Mouse (Mus musculus) ES-Bruce4 (cell line): ENCODE measurements around the gene Eef1a1. TPM values are rescaled to one million over a fixed set of nuclear protein-coding genes. Genes with fewer than 3 reads are reported as not detected.
A peak's percentile ranks its signal among the peaks of the same experiment; 100 is the strongest.
"Not testable (repeated sequence)": the region's sequence is repeated elsewhere in the genome, so short reads cannot be mapped to it uniquely, and the experiment has no call there.

Experiments
- H3K27ac ChIP-seq: 2 replicates; pipeline ENCODE4 v1.5.1; 2012; ENCODE audit warnings: low read length, inconsistent platforms; ENCODE audit not compliant: insufficient read depth
- H3K27me3 ChIP-seq: 2 replicates; pipeline ENCODE4 v1.6.1; 2012; ENCODE audit warnings: mild to moderate bottlenecking, low read length, inconsistent platforms; ENCODE audit not compliant: control insufficient read depth, poor library complexity, insufficient read depth, severe bottlenecking
- H3K36me3 ChIP-seq: 2 replicates; pipeline ENCODE4 v1.6.1; 2012; ENCODE audit warnings: inconsistent platforms, mild to moderate bottlenecking, low read length, moderate library complexity; ENCODE audit not compliant: control insufficient read depth, poor library complexity, insufficient read depth, severe bottlenecking
- H3K4me1 ChIP-seq: one replicate; pipeline ENCODE4 v1.8.1; 2011; ENCODE audit warnings: low read length; ENCODE audit not compliant: control insufficient read depth, insufficient read depth
- H3K4me3 ChIP-seq: 2 replicates; pipeline ENCODE4 v1.5.1; 2011; ENCODE audit warnings: low read depth, mild to moderate bottlenecking, low read length
- H3K9ac ChIP-seq: 2 replicates; pipeline ENCODE4 v1.6.1; 2012; ENCODE audit warnings: low read depth, mild to moderate bottlenecking, inconsistent platforms; ENCODE audit not compliant: poor library complexity, severe bottlenecking
- H3K9me3 ChIP-seq: replicated peaks from 2 replicates; pipeline ENCODE4 v1.6.1; 2012; ENCODE audit warnings: mild to moderate bottlenecking, low read length, inconsistent platforms; ENCODE audit not compliant: control insufficient read depth, poor library complexity, insufficient read depth, severe bottlenecking
- CTCF ChIP-seq: IDR thresholded peaks from one replicate; pipeline ENCODE4 v1.8.1; 2011; ENCODE audit warnings: low read depth, low read length
- EP300 ChIP-seq: IDR thresholded peaks from 2 replicates; pipeline ENCODE4 v1.6.1; 2011; ENCODE audit warnings: low read depth, low read length; ENCODE audit not compliant: insufficient read depth
- POLR2A ChIP-seq: IDR thresholded peaks from one replicate; pipeline ENCODE4 v1.8.1; 2011; ENCODE audit warnings: low read length; ENCODE audit not compliant: insufficient read depth
- polyA plus RNA-seq: library from polyadenylated mRNA; stranded (reverse); fragments of >200 nt; gene quantifications from 2 replicates; pipeline ENCODE4 v1.2.4, GENCODE M21; 2011; ENCODE audit warnings: low read depth; ENCODE audit not compliant: missing spikeins, insufficient read depth, insufficient read length

Gene Eef1a1
- polyA plus RNA-seq, 1 experiment, result 21,149 TPM

DNA sequence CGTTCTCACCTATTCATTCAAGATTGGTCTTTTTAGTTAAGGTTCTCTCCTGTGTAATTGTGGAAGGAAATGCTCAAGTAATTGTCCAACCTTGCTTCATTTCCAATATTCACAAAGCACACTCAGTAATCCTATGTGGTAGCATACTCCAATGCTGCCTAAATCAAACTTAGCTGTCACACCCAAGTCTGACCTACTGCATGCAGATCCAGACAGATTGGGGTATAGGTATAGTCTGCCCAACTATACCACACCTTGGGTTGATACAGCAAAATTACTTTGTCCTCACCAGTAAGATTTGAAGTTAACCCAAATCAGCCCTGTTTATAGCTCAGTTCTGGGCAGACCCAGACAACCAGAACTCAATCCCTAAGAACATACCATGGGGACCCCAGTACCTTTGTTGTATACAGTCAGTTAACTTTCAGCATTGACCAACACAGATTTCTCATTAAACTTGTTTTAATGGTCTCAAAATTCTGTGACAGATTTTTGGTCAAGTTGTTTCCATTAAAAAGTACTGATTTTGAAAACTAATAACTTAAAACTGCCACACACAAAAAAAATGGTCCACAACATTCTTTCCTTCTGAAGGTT, 10.8 kb downstream of the Eef1a1 start:
- Histone ChIP-seq H3K27ac (peak overlapping the region; percentile 76), H3K9ac (peak overlapping the region; percentile 52; the same call in 1 of the 2 replicates), H3K36me3 (peaks cover 48% of the 10 kb centered on the region)
- H3K9me3 ChIP-seq, H3K4me3 ChIP-seq, H3K4me1 ChIP-seq, H3K27me3 ChIP-seq: not testable (repeated sequence)

- peaks cover 48% of the 10 kb centered on the region for H3K36me3 ChIP-seq
- H3K9me3 ChIP-seq, result no peaks in the 10 kb centered on the region
- no peaks in the 10 kb centered on the region for H3K4me1 ChIP-seq
- H3K27ac ChIP-seq, result peak overlapping the region; percentile 76; the same call in 1 of the 2 replicates
- H3K4me3 ChIP-seq, result no peak overlapping the region
- no peak overlapping the region for H3K9ac ChIP-seq
- TF ChIP-seq POLR2A, result peak; percentile 12
- TF ChIP-seq EP300, result no peak
- no peak for TF ChIP-seq CTCF
- no peaks in the 10 kb centered on the region for H3K27me3 ChIP-seq
Measured at GRCm38 (mm10) chr9:78477021-78477551, 11.9 kb downstream of the Eef1a1 start.

- no peak overlapping the region for H3K4me3 ChIP-seq
- H3K27ac ChIP-seq, result peak overlapping the region; percentile 41
- TF ChIP-seq POLR2A (no peak), CTCF (no peak), EP300 (no peak)
- H3K9ac ChIP-seq, result no peak overlapping the region
- no peaks in the 10 kb centered on the region for H3K9me3 ChIP-seq
- peaks cover 48% of the 10 kb centered on the region for H3K36me3 ChIP-seq
- no peaks in the 10 kb centered on the region for H3K27me3 ChIP-seq
- no peaks in the 10 kb centered on the region for H3K4me1 ChIP-seq
Measured at GRCm38 (mm10) chr9:78476531-78477020, 12.4 kb downstream of the Eef1a1 start.

GRCm38 (mm10) chr9:78475873-78476272, 13.1 kb downstream of the Eef1a1 start:
- Histone ChIP-seq H3K27me3 (no peaks in the 10 kb centered on the region), H3K9ac (no peak overlapping the region), H3K4me1 (no peaks in the 10 kb centered on the region), H3K9me3 (no peaks in the 10 kb centered on the region), H3K36me3 (peaks cover 44% of the 10 kb centered on the region), H3K27ac (no peak overlapping the region), H3K4me3 (no peak overlapping the region)
- no peak for TF ChIP-seq CTCF
- no peak for TF ChIP-seq POLR2A
- no peak for TF ChIP-seq EP300

GRCm38 (mm10) chr9:78475383-78475780, 13.6 kb downstream of the Eef1a1 start:
- Histone ChIP-seq H3K27me3 (no peaks in the 10 kb centered on the region), H3K9ac (no peak overlapping the region), H3K9me3 (no peaks in the 10 kb centered on the region), H3K36me3 (peaks cover 44% of the 10 kb centered on the region), H3K4me1 (no peaks in the 10 kb centered on the region), H3K27ac (no peak overlapping the region), H3K4me3 (no peak overlapping the region)
- TF ChIP-seq EP300, result no peak
- no peak for TF ChIP-seq CTCF

GRCm38 (mm10) chr9:78474771-78475382, 14.1 kb downstream of the Eef1a1 start:
- Histone ChIP-seq H3K36me3 (peaks cover 42% of the 10 kb centered on the region), H3K27ac (no peak overlapping the region)

More at GRCm38 (mm10) chr9:78474771-78475382, 14.1 kb downstream of the Eef1a1 start:
- Histone ChIP-seq H3K4me3 (no peak overlapping the region), H3K4me1 (no peaks in the 10 kb centered on the region), H3K27me3 (no peaks in the 10 kb centered on the region), H3K9ac (no peak overlapping the region), H3K9me3 (no peaks in the 10 kb centered on the region)
- no peak for TF ChIP-seq EP300
- no peak for TF ChIP-seq CTCF
- TF ChIP-seq POLR2A, result no peak
